ENCODE assay signal across 15 mouse cellular contexts in genomic region chr5:106789136-106789535, GRCm38 (mm10).
DNase-seq lines count a peak whose midpoint lies in the region; ATAC-seq lines count a peak whose summit lies in the region.
"Had no signal": no experiment of that assay in that cellular context is flagged by ENCODE, and none has a peak within 500 bp of the region (broad histone marks: within the 10 kb centered on the region; RNA-seq: fewer than 3 reads in every experiment).

No protein-coding gene starts in this region.

- H3K4me1 ChIP-seq in hindbrain, embryonic 13.5 days (replicated peaks): peaks cover 2% of the 10 kb centered on the region
- peaks cover 17% of the 10 kb centered on the region for H3K4me1 ChIP-seq in hindbrain, embryonic 10.5 days (replicated peaks)
- H3K4me1 ChIP-seq in embryonic facial prominence, embryonic 12.5 days: peaks cover 2% of the 10 kb centered on the region
- peaks cover 3% of the 10 kb centered on the region for H3K4me1 ChIP-seq in midbrain, embryonic 13.5 days (replicated peaks)
- H3K4me1 ChIP-seq in heart, embryonic 11.5 days (ENCODE audit: control insufficient read depth, insufficient read depth, low read length): peaks cover 2% of the 10 kb centered on the region; the same call in 1 of the 2 replicates

- no peak for DNase-seq in hindbrain, embryonic 10.5 days (ENCODE audit: low spot score)
- peak; percentile 75 for DNase-seq in R1 (ENCODE audit: low read depth, low spot score)
- DNase-seq in urinary bladder, postnatal 25 days (ENCODE audit: low spot score): no peak
- DNase-seq: cerebellum, adult 9-10 months; heart, adult 2 months; liver; lung, adult 2 months; thymus, postnatal 4 days had no signal

- H3K36me3 ChIP-seq in hindbrain, embryonic 13.5 days: no peaks in the 10 kb centered on the region
- no peaks in the 10 kb centered on the region for H3K36me3 ChIP-seq in hindbrain, embryonic 10.5 days
- H3K36me3 ChIP-seq in embryonic facial prominence, embryonic 12.5 days: no peaks in the 10 kb centered on the region
- no peaks in the 10 kb centered on the region for H3K36me3 ChIP-seq in midbrain, embryonic 13.5 days
- H3K36me3 ChIP-seq in heart, embryonic 11.5 days (ENCODE audit: control insufficient read depth, insufficient read depth, low read length): no peaks in the 10 kb centered on the region

- H3K9ac ChIP-seq in hindbrain, embryonic 13.5 days: no peak overlapping the region
- H3K9ac ChIP-seq in embryonic facial prominence, embryonic 12.5 days: no peak overlapping the region
- no peak overlapping the region for H3K9ac ChIP-seq in midbrain, embryonic 13.5 days (replicated peaks)
- H3K9ac ChIP-seq in heart, embryonic 11.5 days (ENCODE audit: low read depth, low read length): no peak overlapping the region

- no peak overlapping the region for H3K4me2 ChIP-seq in hindbrain, embryonic 13.5 days
- no peak overlapping the region for H3K4me2 ChIP-seq in embryonic facial prominence, embryonic 12.5 days (replicated peaks)
- H3K4me2 ChIP-seq in midbrain, embryonic 13.5 days (replicated peaks): no peak overlapping the region
- H3K4me2 ChIP-seq in heart, embryonic 11.5 days: no peak overlapping the region

- H3K9me3 ChIP-seq in hindbrain, embryonic 13.5 days: no peaks in the 10 kb centered on the region
- H3K9me3 ChIP-seq in hindbrain, embryonic 10.5 days: no peaks in the 10 kb centered on the region
- H3K9me3 ChIP-seq in embryonic facial prominence, embryonic 12.5 days: no peaks in the 10 kb centered on the region
- no peaks in the 10 kb centered on the region for H3K9me3 ChIP-seq in midbrain, embryonic 13.5 days
- no peaks in the 10 kb centered on the region for H3K9me3 ChIP-seq in heart, embryonic 11.5 days (replicated peaks; ENCODE audit: control insufficient read depth, low read length)

- H3K27ac ChIP-seq in hindbrain, embryonic 13.5 days: no peak overlapping the region
- H3K27ac ChIP-seq in hindbrain, embryonic 10.5 days: no peak overlapping the region
- H3K27ac ChIP-seq in embryonic facial prominence, embryonic 12.5 days: no peak overlapping the region
- no peak overlapping the region for H3K27ac ChIP-seq in midbrain, embryonic 13.5 days
- no peak overlapping the region for H3K27ac ChIP-seq in heart, embryonic 11.5 days (ENCODE audit: low read depth, low read length)
- H3K27ac ChIP-seq: heart, adult 2 months had no signal

- peaks cover 9% of the 10 kb centered on the region; the same call in 1 of the 2 replicates for H3K27me3 ChIP-seq in hindbrain, embryonic 13.5 days
- H3K27me3 ChIP-seq in hindbrain, embryonic 10.5 days (ENCODE audit: insufficient read depth, poor library complexity, severe bottlenecking): 0 out of 2 replicates have a peak, but pooled peaks cover 4% of the 10 kb centered on the region
- no peaks in the 10 kb centered on the region for H3K27me3 ChIP-seq in embryonic facial prominence, embryonic 12.5 days
- no peaks in the 10 kb centered on the region for H3K27me3 ChIP-seq in midbrain, embryonic 13.5 days
- H3K27me3 ChIP-seq in heart, embryonic 11.5 days (ENCODE audit: control insufficient read depth, insufficient read depth, low read length): no peaks in the 10 kb centered on the region

- 59% methylated on average over 3 of the region's 3 CpGs for WGBS in hindbrain, embryonic 13.5 days
- WGBS in hindbrain, embryonic 10.5 days: 53% methylated on average over 3 of the region's 3 CpGs
- 39% methylated on average over 3 of the region's 3 CpGs for WGBS in embryonic facial prominence, embryonic 12.5 days
- WGBS in midbrain, embryonic 13.5 days: 42% methylated on average over 3 of the region's 3 CpGs
- WGBS in heart, embryonic 11.5 days (ENCODE audit: insufficient replicate concordance): 32% methylated on average over 3 of the region's 3 CpGs

- peak; percentile 47; the same call in 1 of the 2 replicates for ATAC-seq in hindbrain, embryonic 13.5 days (ENCODE audit: low FRiP score)
- ATAC-seq in embryonic facial prominence, embryonic 12.5 days (ENCODE audit: insufficient number of reproducible peaks, insufficient read depth, low FRiP score, low TSS enrichment): 0 out of 2 replicates have a peak, but pooled peaks have one; percentile 35
- ATAC-seq in midbrain, embryonic 13.5 days: peak; percentile 46; the same call in 1 of the 2 replicates
- ATAC-seq in heart, embryonic 11.5 days (replicated peaks; ENCODE audit: insufficient number of reproducible peaks, low FRiP score, low TSS enrichment): no peak; the same call in 1 of the 2 replicates
- no peak for ATAC-seq in megakaryocyte progenitor cell, adult 5-6 weeks (replicated peaks; ENCODE audit: poor library complexity)
- ATAC-seq: CD4-positive, CD25-positive, alpha-beta regulatory T cell, adult 4 months; Patski had no signal

- no peak overlapping the region for H3K4me3 ChIP-seq in hindbrain, embryonic 13.5 days
- no peak overlapping the region for H3K4me3 ChIP-seq in hindbrain, embryonic 10.5 days
- no peak overlapping the region for H3K4me3 ChIP-seq in embryonic facial prominence, embryonic 12.5 days
- no peak overlapping the region for H3K4me3 ChIP-seq in midbrain, embryonic 13.5 days (replicated peaks)
- H3K4me3 ChIP-seq in heart, embryonic 11.5 days (ENCODE audit: low read depth, low read length): no peak overlapping the region
- H3K4me3 ChIP-seq: heart, adult 2 months had no signal

Comparison
In these comparisons a context has a peak if more than half of its experiments do, and no peak if none do; other contexts are left out.
1. ATAC-seq: peak in hindbrain, embryonic 13.5 days (single experiment), embryonic facial prominence, embryonic 12.5 days (single experiment) and midbrain, embryonic 13.5 days (single experiment); none in heart, embryonic 11.5 days (single experiment) and megakaryocyte progenitor cell, adult 5-6 weeks (single experiment).